10 mouse cellular contexts compared by ENCODE assay signal in the genomic region with DNA sequence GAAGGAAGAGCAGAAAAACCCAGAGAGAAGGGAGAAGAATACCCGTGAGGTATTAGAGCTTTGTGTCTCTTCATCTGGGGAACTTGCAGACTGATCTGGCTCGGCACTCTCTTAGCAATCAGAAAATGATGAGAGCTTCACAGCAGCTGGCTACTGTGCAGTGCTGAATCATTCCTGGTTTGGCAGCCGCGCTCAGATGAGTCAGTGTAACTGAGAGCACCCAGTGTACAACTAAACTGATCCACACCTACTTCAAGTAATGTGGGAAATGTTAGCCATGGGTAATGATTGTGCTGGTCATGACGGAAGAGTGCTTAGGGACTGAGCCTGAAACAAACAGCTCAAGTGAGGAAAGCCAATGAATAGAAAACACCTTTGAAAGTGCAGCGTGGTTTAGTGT. TPM values are rescaled to one million over a fixed set of nuclear protein-coding genes. Genes with fewer than 3 reads are reported as not detected.
A peak's percentile ranks its signal among the peaks of the same experiment; 100 is the strongest.
DNase-seq lines count a peak whose midpoint lies in the region; ATAC-seq lines count a peak whose summit lies in the region.
"Had no signal": no experiment of that assay in that cellular context is flagged by ENCODE, and none has a peak within 500 bp of the region (broad histone marks: within the 10 kb centered on the region; RNA-seq: fewer than 3 reads in every experiment).

No protein-coding gene starts in this region.

- H3K36me3 ChIP-seq in neural tube, embryonic 15.5 days: no peaks in the 10 kb centered on the region; the same call in 1 of the 2 replicates

- no peak for ATAC-seq in neural tube, embryonic 15.5 days (ENCODE audit: low FRiP score)

- no peak overlapping the region for H3K4me2 ChIP-seq in neural tube, embryonic 15.5 days
- H3K4me2 ChIP-seq: embryonic facial prominence, embryonic 13.5 days had no signal

- H3K27ac ChIP-seq in neural tube, embryonic 15.5 days (replicated peaks): no peak overlapping the region
- H3K27ac ChIP-seq: embryonic facial prominence, embryonic 13.5 days had no signal

- H3K4me1 ChIP-seq in neural tube, embryonic 15.5 days: no peaks in the 10 kb centered on the region
- H3K4me1 ChIP-seq: embryonic facial prominence, embryonic 13.5 days had no signal

- H3K9me3 ChIP-seq in neural tube, embryonic 15.5 days (replicated peaks): no peaks in the 10 kb centered on the region
- H3K9me3 ChIP-seq: embryonic facial prominence, embryonic 13.5 days had no signal

- intact Hi-C loops in left cerebral cortex, postnatal 10 days (cut with DNase I): no loop called here

- no peak overlapping the region for H3K4me3 ChIP-seq in neural tube, embryonic 15.5 days (replicated peaks)
- H3K4me3 ChIP-seq: embryonic facial prominence, embryonic 13.5 days had no signal

- peak; percentile 47 for DNase-seq in left cerebral cortex, adult 18-20 months (ENCODE audit: low spot score in 2 of 2)
- no peak for DNase-seq in left cerebral cortex, postnatal 10 days (ENCODE audit: extremely low spot score in 1 of 2, low spot score in 2 of 2)
- peak; percentile 55 for DNase-seq in adrenal gland, postnatal 25 days
- peak; percentile 51 for DNase-seq in layer of hippocampus, adult 11-12 months (ENCODE audit: low spot score)
- DNase-seq in right cerebral cortex, postnatal 36 days (ENCODE audit: low spot score in 2 of 2): peak; percentile 51 to 62
- DNase-seq in kidney, postnatal 25 days: no peak
- no peak for DNase-seq in B cell, adult 2 months
- DNase-seq: liver had no signal

- H3K27me3 ChIP-seq in neural tube, embryonic 15.5 days (replicated peaks): no peaks in the 10 kb centered on the region

- 93% methylated on average over 6 of the region's 6 CpGs for WGBS in neural tube, embryonic 15.5 days

- H3K9ac ChIP-seq in neural tube, embryonic 15.5 days (replicated peaks): no peak overlapping the region
- H3K9ac ChIP-seq: embryonic facial prominence, embryonic 13.5 days had no signal

RNA-seq across cellular contexts. Expression of a gene that starts 19.9 kb away (rescaled TPM):
- 10 to 100 TPM; 49.5 to 58.6 TPM for total RNA-seq in left cerebral cortex, adult 18-20 months (2021)
- total RNA-seq in left cerebral cortex, postnatal 10 days (2021): 10 to 100 TPM; 41.6 to 51.9 TPM
- total RNA-seq in adrenal gland, postnatal 25 days (2021): 26.7 and 36.2 TPM in 2 replicates
- polyA plus RNA-seq in neural tube, embryonic 15.5 days (2015; fragmentation: Nextera tagmentation; extraction: Ambion mirVana): 57.7 and 62.5 TPM in 2 replicates

RNA-seq across cellular contexts. Expression of a gene that starts 29.8 kb away (rescaled TPM):
- total RNA-seq in left cerebral cortex, adult 18-20 months (2021): 10 to 100 TPM; 35.5 to 38.8 TPM
- 10 to 100 TPM; 33.5 to 39.4 TPM for total RNA-seq in left cerebral cortex, postnatal 10 days (2021)
- 15.2 and 16.9 TPM in 2 replicates for total RNA-seq in adrenal gland, postnatal 25 days (2021)
- 127 and 156 TPM in 2 replicates for polyA plus RNA-seq in neural tube, embryonic 15.5 days (2015; fragmentation: Nextera tagmentation; extraction: Ambion mirVana)

Comparison
In these comparisons a context has a peak if more than half of its experiments do, and no peak if none do; other contexts are left out.
1. DNase-seq: peak in left cerebral cortex, adult 18-20 months (2 of 2), adrenal gland, postnatal 25 days (single experiment), layer of hippocampus, adult 11-12 months (single experiment) and right cerebral cortex, postnatal 36 days (2 of 2); none in left cerebral cortex, postnatal 10 days (0 of 2), kidney, postnatal 25 days (0 of 2) and B cell, adult 2 months (0 of 2).